Mouse (Mus musculus): ENCODE data around the gene Syce2.

Syce2 gene

DNA sequence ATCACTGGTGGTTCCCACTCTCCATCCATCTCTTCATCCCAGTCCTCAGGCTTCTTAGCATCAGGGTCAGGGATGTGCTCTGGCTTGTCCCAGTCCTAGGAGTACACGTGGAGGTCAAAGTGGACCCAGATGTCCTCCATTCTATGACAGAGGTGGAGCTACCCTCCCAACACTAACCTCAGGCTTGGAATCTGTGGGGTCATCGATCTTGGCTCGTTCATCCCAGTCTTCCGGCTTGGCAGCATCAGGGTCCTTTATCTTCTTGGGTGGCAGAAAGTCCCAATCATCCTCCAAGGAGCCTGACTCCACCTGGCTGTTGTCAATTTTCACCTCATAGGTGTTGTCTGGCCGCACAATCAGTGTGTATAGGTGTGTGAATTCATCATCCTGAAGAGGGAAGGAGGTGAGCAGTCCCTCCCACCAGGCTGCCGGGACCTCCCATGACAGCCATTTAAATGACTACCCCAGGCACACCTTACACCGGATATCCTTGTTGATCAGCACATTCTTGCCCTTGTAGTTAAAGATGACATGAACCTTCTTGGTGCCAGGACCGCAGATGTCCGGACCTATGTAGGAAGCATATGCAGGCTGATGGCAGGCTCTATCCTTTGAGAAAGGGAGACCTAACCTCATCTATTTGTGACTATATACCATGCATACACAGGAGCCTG is 27.4 kb upstream of the Syce2 start:
- no peak for DNase-seq (ENCODE audit: low spot score in 2 of 2)

DNA sequence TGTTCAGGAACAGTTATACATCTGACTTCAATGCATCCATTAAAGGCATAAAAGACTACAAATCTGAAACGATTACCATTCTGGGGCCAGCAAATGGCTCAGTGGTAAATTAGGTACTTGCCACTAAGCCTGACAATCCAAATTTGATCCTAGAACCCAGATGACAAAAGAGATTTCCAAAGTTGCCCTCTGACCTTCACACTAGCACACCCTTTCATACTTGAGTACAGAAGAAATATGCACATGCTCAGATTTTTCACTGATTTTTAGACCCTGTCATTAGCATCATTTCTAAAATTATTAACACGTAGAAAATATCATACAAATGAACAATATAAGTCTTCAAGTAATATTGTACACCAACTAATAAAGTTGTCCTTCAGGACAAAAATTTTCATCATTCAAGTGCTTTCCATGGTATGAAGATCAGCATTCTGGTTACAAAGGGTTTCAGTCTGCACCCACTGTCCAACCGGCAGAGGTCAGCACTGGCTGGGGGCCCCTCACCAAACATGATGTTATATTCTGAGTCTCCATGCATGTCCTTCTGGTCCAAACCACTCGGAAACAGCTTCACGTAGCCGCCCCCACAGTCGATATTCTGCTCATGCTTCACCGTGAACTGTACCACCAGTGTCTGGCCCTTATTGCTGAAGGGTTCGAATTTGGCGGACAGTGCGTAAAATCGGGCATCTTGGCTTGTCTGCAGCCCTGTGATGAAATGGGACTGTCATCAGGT is 26.4 kb upstream of the Syce2 start:
- no peak for DNase-seq (ENCODE audit: low spot score in 2 of 2)

DNA sequence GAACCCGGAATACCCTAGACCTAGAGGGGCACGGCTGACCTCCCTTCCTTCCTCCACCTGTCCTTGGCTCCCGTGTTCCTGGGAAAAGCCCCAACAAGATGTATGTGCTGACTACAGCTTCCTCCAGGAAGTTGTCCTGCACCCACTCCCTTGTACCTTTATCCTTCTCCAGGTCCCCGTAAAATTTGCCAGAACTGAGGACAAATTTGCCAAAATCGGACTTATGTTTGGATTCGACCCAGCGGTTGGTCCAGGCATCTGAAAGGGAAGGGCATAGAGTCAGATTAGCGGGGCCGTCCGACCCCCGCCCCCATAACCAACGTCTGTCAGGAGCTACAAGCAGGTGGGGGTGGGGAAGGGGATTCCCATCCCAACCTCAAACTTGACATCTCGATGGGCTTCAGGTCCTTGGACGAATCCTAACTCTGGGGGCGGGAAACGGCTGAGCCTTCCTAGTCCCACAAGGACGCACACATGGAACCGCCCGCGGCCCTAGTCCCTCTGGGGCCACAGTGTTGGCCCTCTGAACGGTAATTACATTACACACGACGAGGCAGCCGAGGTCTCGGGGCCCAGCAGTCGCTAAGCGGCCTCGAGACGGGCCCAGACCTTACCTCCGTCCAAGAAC is 25.7 kb upstream of the Syce2 start:
- DNase-seq (ENCODE audit: low spot score in 2 of 2) = no peak

DNA sequence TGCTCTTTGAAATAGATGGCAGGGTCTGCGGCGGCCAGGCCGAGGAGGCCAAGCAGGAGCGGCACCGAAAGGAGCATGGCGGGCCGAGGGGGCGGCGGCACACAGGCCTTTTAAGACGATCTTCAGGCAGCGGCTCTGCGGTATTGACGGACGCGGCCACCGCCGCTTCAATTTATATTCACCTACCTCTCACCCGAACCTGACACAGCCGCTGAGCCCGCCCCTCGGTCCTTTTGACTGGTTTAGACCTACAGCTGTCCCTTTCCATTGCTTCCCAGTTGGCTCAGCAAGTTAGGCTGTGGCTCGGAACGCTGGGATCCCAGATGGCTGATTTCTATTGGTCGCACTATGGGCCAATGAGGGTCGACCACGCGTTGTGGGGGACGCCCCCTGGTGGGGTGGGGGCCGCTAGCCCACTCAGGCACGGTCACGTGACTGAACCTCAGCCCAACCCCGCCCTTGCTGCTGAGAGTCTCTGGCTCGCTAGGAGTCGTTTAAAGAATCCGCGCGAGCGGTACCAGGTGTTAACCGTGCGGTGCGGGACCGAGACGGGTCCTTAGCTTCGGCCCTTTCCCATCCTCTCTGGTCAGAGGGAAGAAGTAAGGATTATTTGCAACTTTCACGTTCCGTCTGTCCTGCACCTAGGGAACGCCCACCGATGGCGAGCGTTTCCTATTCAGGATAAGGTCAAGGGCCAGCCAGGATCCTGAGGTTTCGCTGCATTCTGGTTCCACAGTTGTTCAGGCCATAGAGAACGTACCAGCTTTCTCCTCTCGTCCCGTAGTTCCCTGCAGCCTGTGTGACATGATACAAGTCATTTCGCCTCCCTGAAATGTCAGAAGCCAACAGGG is 25.0 kb upstream of the Syce2 start, which contains the start of gene Calr:
TSS of gene Calr (minus strand) at position 213 of the 851 bp plus-strand sequence.
- DNase-seq (ENCODE audit: low spot score in 2 of 2) = peak; percentile 94 to 100

DNA sequence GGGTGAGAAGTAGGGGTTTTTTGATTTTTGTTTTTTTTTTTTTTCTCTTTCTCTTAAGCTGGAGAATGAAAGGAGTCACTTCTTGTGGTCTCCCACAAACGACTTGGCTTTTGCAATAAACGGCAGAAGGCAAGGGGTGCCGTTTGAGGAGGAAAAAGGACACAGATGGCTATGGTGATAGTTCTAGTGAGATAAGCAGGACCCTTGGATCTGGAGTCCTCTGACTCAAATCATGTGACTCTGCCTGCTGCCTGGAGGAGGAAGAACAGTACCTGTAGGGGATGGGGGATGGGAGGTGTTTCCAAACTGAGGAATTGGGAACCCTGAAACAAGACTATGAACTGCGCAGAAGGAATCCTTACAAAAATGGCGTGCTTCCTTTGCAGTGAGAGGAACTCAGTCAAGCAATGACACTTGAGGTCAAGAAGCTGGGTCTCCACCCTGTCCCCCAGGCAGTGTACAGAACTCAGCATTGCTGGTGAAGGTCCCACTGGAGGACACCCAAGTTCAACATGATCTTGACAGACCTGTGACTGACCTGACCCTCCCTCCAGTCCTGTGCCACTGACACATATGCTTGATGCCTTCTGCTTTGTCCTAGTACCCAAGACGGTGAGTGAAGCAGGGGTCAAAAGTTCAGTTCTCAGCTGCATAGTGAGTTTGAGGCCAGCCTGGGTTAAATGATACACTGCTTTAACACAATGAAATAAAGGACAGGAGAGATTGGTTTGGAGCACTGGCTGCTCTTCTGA is 24.1 kb upstream of the Syce2 start:
- no peak for DNase-seq (ENCODE audit: low spot score in 2 of 2)

DNA sequence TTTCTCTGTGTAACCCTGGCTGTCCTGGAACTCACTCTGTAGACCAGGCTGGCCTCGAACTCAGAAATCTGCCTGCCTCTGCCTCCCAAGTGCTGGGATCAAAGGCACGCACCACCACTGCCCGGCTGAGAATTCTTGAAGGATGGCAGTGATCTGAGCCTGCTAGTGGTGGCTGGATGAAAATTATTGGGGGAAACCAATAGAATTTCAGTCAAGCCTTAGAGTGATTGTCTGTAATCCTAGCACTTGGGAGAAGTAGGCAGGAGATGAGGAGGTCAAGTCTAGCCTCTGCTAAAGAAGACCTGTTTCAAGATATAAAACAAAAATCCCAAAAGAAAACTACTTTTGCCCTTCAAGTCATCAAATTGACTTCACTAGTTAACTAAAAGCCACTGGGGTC is 15.5 kb upstream of the Syce2 start:
- no peak for DNase-seq (ENCODE audit: low spot score in 2 of 2)

DNA sequence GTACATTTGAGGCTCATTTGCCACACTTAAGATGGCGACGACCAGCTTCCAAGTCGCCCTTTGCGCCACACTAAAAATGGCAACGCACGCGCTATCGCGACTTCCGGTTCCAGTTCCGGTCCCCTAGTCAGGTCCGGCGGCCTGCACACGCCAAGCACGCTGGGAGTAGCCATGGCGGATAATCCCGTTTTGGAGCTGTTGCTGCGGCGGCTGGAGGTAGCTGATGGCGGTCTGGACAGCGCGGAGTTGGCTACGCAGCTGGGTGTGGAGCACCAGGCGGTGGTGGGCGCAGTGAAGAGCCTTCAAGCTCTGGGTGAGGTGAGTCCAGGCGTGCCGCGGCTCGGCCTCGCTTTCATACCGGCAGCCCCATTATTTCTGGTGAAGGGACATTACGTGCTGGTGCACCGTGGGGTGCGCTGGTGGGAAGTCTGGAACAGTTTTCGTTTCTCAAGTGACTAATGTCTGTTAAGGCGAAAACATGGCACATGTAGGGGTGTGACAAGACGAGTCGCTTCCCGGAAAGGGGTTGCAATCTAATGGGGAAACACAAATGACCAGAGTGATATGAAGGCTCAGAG is 15.0 kb upstream of the Syce2 start, which contains the start of gene Farsa:
TSS of gene Farsa (plus strand) at position 126 of the 578 bp plus-strand sequence.
- peak; percentile 87 to 90 for DNase-seq (ENCODE audit: low spot score in 2 of 2)

DNA sequence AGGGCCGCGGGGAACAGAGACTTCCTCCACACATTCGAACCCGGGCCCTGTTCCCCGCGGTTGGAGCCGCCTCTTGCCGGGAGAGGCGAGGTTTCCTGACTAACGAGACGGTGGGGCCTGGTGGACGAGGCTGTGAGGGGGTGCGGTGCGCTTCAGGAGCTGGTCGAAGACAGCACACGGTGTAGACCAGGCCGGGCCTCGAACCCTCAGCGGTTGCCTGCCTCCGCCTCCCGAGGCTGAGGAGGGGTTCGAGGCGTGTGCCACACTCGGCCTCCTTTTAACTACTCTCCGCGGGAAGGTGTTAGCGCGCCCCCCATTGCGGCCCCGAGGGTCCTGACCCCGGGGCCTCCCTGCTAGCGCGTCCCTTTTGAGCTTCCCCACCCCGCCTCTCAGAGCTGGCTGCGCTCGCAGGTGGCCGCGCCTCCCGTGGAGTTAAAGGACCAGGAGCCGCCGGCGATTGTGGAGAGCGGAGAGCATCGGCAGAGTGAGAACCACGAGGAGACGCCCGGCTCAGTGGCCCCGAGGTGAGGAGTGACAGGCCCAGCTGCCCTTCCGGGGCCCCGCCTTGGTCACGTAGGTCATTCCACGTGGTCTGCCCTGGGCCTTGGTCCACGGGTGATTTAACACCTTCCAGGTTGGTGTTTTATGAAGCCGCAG is 526 bp downstream of the Syce2 start:
- peak in 1 of 2 experiments; percentile 25 for DNase-seq (ENCODE audit: low spot score in 2 of 2)

DNA sequence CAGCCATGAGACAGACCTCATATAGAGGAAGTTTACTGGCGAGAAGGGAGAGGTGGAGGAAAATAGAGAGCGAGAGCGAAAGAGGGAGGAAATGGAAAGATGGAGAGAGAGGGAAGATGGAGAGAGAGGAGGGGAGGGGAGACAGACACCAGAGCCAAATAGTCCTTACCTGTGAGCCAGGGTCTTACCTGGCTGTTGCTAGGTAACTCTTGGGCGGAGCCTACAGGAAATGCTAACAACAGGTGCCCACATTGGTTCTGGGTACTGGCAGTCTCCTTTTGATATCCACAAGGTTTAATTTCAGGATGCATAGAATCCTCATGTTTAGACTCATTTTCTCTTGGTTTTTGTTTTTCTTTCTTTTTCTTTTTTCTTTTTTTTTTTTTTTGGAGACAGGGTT is 1.1 kb downstream of the Syce2 start:
- DNase-seq (ENCODE audit: low spot score in 2 of 2) = no peak

DNA sequence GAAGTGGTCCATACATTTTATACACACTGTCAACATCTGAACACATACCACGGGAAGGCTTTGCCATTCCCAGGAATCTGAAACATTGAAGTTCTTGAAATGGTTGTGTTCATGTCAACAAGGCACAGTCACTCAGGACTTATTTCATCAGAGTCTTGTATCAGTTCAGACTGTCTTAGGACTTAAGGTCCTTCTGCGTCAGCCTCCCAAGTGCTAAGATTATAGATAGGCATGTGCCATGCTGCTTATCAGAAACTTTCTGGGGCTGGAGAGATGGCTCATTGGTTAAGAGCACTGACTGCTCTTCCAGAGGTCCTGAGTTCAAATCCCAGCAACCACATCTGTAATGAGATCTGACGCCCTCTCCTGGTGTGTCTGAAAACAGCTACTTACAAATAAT is 2.4 kb downstream of the Syce2 start:
- DNase-seq (ENCODE audit: low spot score in 2 of 2) = no peak

DNA sequence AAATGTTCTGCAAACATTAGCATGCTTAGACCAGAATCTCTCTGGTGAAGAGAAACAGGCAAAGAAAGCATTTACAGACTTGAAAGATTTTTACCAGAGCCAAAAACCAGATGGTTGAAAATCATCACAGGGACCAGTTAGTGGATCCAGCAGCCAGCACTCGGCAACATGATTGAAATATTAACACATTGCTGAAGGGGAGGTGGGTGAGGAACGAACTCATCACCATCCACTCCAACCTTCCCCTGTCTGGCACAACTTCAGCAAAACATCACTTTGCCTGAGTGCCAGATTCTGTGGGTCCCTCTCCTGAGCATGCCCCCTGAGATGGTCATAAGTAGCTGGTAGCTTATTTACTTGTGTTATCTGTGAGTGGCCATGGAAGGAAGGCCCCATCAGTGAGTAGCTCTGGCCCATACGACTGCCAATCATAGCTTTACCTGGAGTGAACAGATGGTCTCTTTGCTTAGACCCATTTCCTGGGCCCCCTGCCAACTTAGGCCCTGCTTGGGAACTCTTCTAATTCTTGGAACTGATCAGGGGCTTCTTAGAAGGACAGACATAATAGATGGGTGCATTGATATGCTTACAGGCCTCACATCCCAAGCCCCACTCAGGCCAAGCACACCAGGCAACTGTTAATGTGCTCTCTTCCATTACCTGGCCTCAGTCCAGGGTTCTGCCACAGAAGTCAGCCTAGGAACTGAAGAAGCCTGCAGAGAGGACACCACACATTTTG is 5.6 kb downstream of the Syce2 start:
- DNase-seq (ENCODE audit: low spot score in 2 of 2) = no peak

DNA sequence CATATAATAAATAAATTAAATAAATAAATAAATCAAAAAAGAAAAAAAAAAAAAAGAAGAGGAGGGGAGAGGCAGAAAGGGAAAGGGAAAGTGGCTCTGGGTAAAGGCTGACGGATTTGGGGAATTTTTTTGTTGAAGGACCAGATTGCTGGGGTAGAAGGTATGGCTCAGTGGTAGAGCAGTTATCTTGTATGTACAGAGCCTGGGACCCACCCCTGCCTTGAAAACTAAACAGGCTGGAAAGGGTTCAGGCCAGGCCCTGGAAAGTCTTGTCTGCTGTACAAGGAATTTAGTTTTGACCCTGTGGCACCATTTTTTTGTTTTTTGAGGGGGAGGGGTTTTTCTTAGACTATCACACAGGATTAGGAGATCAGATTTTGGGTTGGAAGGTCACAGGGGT is 7.0 kb downstream of the Syce2 start:
- DNase-seq (ENCODE audit: low spot score in 2 of 2) = no peak

DNA sequence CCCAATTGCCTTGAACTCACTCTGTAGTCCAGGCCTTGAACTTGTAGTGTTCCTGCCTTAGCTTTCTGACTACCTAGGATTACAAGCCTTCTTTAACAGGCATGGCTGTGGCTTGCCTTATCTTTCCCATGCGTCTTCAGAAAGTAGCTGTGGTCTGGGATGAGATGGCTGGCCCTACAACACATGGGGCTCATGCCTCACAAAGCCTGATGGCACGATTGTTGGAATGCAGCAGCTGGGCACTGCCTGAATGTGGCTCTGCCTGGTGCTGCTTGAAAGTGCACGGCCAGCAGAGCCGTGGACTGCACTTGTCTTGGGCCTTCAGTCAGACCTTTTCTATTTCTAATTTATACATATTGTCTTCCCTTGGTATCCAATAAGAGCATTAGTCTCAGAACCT is 12.8 kb downstream of the Syce2 start:
- no peak for DNase-seq (ENCODE audit: low spot score in 2 of 2)

DNA sequence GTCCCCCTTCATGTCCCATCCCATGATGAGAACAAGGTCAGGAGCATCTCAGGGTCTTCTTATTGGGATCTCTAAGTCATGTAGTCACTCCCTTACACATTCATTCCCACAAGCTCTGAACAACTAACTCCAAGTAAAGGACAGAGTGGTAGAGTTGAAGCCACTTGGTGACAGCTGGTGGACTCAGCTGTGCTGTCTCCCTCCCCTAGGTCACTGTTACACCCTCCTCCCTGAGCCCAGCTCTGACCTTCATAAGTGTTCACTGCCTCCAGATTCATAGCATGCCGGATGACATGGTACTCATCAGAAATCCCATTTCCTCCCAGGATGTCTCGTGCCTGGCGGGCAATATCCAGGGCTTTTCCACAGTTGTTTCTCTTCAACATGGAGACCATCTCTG is 16.4 kb downstream of the Syce2 start:
- no peak for DNase-seq (ENCODE audit: low spot score in 2 of 2)

DNA sequence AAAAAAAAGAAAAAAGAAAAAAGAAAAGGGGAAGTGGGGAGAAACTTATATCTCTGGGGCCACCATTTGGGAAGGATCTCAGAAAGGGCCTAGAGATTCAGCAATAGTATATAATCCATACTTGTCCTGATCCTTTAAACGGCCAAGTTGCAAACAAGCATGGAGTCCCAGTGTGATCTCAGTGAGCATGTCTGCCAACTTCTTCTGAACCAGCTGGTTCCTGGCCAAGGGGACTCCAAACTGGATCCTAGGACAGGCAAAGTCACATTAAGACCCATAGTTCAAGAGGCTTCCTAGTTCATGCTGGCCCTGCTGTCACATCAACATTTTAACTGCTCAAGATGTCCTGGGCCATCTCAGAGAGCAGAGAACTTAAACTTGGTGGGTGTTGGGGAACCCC is 17.2 kb downstream of the Syce2 start:
- DNase-seq (ENCODE audit: low spot score in 2 of 2) = no peak

DNA sequence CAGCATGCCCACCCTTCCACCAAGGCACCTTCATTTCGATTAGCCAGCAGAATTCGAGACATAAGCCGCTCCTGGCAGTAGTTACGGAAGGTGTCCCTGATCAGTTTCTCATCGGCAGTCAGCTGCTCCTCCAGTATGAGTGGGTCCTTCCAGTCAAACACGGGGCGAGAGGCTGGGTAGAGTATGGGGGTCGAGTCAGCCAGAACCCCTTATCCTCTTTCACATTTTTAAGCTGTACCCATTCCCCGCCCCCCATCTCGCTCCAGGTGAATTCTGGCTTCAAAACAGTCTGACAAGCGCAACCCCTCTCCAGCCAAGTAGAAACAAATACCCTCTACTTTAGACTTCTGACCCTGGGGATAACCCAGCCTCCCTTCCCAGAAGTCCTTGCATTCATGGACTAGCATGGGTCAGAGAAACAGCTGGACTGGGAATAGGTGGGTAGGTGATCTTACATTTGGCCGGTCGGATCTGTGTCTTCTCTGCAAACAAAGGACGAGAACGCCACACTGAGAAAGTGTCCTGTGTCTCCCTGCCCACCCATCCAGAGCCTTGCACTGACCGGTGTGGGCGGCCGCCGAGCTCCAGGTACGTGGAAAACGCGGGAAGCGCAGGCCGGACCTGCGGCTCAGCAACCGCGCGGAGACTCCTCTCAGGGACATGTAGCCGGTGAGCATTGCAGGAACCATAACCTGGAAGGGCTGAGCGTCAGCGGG is 21.2 kb downstream of the Syce2 start:
- no peak for DNase-seq (ENCODE audit: low spot score in 2 of 2)

DNA sequence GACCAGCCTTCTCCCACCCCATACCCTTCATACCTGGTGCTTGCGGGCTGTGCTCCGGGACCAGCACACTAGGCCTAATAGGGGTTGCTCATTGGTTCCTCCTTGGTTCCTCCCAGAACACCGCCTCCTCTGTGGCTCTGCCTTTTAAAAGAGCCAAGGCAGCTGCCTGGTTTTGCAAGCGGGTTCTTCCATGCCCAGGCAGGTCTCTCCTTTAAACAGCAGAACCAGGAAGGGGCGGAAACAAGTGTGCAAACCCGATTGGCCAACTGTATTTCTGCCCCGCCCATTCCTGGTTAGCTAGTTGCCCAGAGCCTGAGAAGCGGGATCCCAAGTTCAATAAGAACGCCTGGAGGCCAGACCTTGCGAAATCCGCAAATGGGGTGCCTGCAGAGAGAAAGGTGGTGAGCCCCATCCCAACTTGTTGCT is 21.8 kb downstream of the Syce2 start, which contains the start of gene Gcdh:
TSS of gene Gcdh (minus strand) at position 213 of the 426 bp plus-strand sequence.
- DNase-seq (ENCODE audit: low spot score in 2 of 2) = peak; percentile 70 to 91

DNA sequence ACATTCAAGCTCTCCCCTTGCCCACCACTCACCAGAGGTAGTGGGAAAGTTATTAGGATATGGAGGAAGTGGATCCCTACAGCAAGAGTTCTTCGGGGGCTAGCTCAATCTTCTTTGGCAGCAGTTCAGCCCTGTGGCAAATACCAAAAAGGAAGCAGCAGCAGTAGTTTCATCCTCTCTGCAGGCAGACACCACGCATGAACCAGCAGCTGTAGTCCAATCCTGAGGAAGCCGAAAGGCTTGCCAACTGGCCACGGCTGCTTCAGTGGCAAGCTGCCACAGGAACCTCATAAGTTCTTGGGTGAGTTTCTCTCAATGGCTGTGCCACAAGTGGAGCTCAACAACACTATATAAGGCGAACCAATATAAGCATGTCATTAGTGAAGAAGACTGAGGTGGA is 24.1 kb downstream of the Syce2 start:
- no peak for DNase-seq (ENCODE audit: low spot score in 2 of 2)

DNA sequence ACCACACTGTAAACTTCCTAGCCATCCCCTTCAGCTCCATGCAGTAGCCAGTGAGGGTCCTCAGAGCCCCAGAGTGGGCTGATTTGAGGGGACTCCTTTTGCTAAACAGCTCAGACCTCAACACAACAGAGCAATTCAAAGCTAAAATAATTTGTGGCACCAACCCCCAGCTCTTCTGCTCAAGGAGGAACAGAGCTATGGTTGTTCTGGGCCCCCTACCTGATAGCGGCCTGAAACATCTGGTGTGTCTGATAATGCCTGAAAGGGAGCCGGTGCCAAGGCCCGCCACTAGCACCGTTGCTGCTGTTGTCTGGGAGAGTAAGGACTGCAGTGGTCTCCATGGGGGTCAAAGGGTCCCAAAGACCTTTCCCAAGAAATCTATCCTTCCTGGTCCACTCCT is 29.2 kb downstream of the Syce2 start:
- DNase-seq (ENCODE audit: low spot score in 2 of 2) = no peak

Data from urinary bladder, adult 18-20 months (tissue).